9 mouse cellular contexts compared by ENCODE assay signal in the genomic region with DNA sequence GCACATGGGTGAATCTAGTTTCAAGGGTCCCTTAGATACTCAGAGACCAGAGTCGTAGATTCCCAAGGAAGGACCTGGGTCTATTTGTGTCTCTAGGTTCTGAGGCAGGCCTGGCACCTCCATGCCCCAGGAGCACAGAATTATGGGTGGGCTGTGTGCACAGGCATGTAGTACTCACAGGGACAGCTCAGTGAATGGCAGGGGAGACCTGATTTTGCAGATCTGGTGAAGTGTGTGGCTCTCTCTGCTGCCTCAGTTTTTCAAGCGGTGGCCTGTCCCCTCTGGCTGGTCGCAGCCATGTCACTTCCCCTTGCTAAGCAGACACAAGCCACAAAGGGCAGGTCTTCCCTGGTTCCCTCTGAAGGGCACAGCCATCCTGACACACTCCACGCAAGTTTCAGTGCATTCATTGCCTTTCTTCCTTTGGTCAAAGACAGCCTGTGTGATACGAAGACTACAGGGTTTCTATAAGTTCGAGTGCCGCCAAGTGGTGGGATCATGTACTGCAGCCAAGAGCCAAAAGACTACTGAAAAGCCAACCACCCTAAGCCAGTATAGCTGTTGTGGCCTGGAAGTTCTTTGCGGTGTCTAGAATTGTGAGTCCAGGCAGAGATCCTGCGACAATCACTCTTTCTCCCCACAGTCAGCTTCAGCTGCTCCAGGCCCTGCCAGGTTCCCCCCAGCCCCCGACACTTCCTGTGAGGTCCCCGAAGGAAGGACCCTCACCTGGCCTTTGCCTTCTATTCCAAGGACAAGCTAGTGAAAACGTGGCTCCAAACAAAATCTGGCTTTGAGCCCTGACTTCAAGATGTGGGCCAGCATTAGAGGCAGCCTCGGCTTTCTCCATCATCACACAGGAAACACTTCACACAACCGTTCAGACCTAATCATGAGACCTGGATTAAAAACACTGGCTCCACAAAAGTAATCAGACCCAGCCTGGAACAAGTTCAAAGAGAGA. TPM values are rescaled to one million over a fixed set of nuclear protein-coding genes. Genes with fewer than 3 reads are reported as not detected.
A peak's percentile ranks its signal among the peaks of the same experiment; 100 is the strongest.
DNase-seq lines count a peak whose midpoint lies in the region; ATAC-seq lines count a peak whose summit lies in the region.
"Had no signal": no experiment of that assay in that cellular context is flagged by ENCODE, and none has a peak within 500 bp of the region (broad histone marks: within the 10 kb centered on the region; RNA-seq: fewer than 3 reads in every experiment).

No protein-coding gene starts in this region.

- ATAC-seq in heart, embryonic 12.5 days (ENCODE audit: insufficient number of reproducible peaks, low FRiP score): no peak
- peak; percentile 60 for ATAC-seq in forebrain, embryonic 15.5 days (replicated peaks)
- ATAC-seq in hindbrain, embryonic 15.5 days (ENCODE audit: low FRiP score, low read depth): peak; percentile 55; the same call in 1 of the 2 replicates

- H3K9me3 ChIP-seq in heart, embryonic 10.5 days: no peaks in the 10 kb centered on the region
- H3K9me3 ChIP-seq in heart, embryonic 12.5 days (replicated peaks): no peaks in the 10 kb centered on the region
- H3K9me3 ChIP-seq in forebrain, embryonic 15.5 days: no peaks in the 10 kb centered on the region
- H3K9me3 ChIP-seq in hindbrain, embryonic 15.5 days: no peaks in the 10 kb centered on the region
- H3K9me3 ChIP-seq: neural tube, embryonic 13.5 days had no signal

- H3K36me3 ChIP-seq in heart, embryonic 10.5 days: no peaks in the 10 kb centered on the region
- H3K36me3 ChIP-seq in heart, embryonic 12.5 days: no peaks in the 10 kb centered on the region
- H3K36me3 ChIP-seq in forebrain, embryonic 15.5 days: no peaks in the 10 kb centered on the region; the same call in 1 of the 2 replicates
- H3K36me3 ChIP-seq in hindbrain, embryonic 15.5 days: no peaks in the 10 kb centered on the region

- peak; percentile 81 for DNase-seq in heart, embryonic 10.5 days (ENCODE audit: low spot score)
- peak; percentile 84 for DNase-seq in cerebellum, adult 11 months
- DNase-seq in left cerebral cortex, postnatal 36 days (ENCODE audit: low spot score in 2 of 2): peak; percentile 84 to 88
- peak; percentile 60 for DNase-seq in naive thymus-derived CD4-positive, alpha-beta T cell, adult 2 months (ENCODE audit: low read depth)
- peak; percentile 67 for DNase-seq in telencephalon, adult 2 months (ENCODE audit: low read depth, low spot score)

- H3K9ac ChIP-seq in heart, embryonic 12.5 days: no peak overlapping the region
- H3K9ac ChIP-seq in forebrain, embryonic 15.5 days (replicated peaks): no peak overlapping the region
- H3K9ac ChIP-seq in hindbrain, embryonic 15.5 days: no peak overlapping the region
- H3K9ac ChIP-seq: neural tube, embryonic 13.5 days had no signal

- peaks cover 50% of the 10 kb centered on the region for H3K27me3 ChIP-seq in heart, embryonic 10.5 days (ENCODE audit: insufficient read depth, poor library complexity, severe bottlenecking)
- peaks cover 56% of the 10 kb centered on the region for H3K27me3 ChIP-seq in heart, embryonic 12.5 days (replicated peaks)
- H3K27me3 ChIP-seq in forebrain, embryonic 15.5 days: no peaks in the 10 kb centered on the region
- no peaks in the 10 kb centered on the region for H3K27me3 ChIP-seq in hindbrain, embryonic 15.5 days

- intact Hi-C loops in left cerebral cortex, postnatal 36 days (cut with DNase I): loop anchor here (1.0 to 5.0 kb wide), 2 partner anchors 55 to 80 kb away; no protein-coding TSS in a partner anchor

- WGBS in heart, embryonic 10.5 days: 38% methylated on average over 14 of the region's 14 CpGs
- WGBS in heart, embryonic 12.5 days: 34% methylated on average over 14 of the region's 14 CpGs
- WGBS in forebrain, embryonic 15.5 days: 45% methylated on average over 14 of the region's 14 CpGs
- WGBS in hindbrain, embryonic 15.5 days: 42% methylated on average over 14 of the region's 14 CpGs

- H3K4me3 ChIP-seq in heart, embryonic 10.5 days: no peak overlapping the region
- H3K4me3 ChIP-seq in heart, embryonic 12.5 days: no peak overlapping the region
- no peak overlapping the region for H3K4me3 ChIP-seq in forebrain, embryonic 15.5 days
- no peak overlapping the region for H3K4me3 ChIP-seq in hindbrain, embryonic 15.5 days
- H3K4me3 ChIP-seq: neural tube, embryonic 13.5 days had no signal

- H3K27ac ChIP-seq in heart, embryonic 10.5 days: no peak overlapping the region
- no peak overlapping the region for H3K27ac ChIP-seq in heart, embryonic 12.5 days (ENCODE audit: poor library complexity, severe bottlenecking)
- H3K27ac ChIP-seq in forebrain, embryonic 15.5 days (replicated peaks): no peak overlapping the region
- H3K27ac ChIP-seq in hindbrain, embryonic 15.5 days (replicated peaks): no peak overlapping the region
- H3K27ac ChIP-seq: neural tube, embryonic 13.5 days had no signal

- peaks cover 10% of the 10 kb centered on the region for H3K4me1 ChIP-seq in heart, embryonic 10.5 days
- H3K4me1 ChIP-seq in heart, embryonic 12.5 days (replicated peaks): no peaks in the 10 kb centered on the region
- H3K4me1 ChIP-seq in forebrain, embryonic 15.5 days: peaks cover 4% of the 10 kb centered on the region; the same call in 1 of the 2 replicates
- peaks cover 7% of the 10 kb centered on the region; the same call in 1 of the 2 replicates for H3K4me1 ChIP-seq in hindbrain, embryonic 15.5 days (replicated peaks)

- H3K4me2 ChIP-seq in heart, embryonic 12.5 days: no peak overlapping the region
- H3K4me2 ChIP-seq in forebrain, embryonic 15.5 days (replicated peaks): no peak overlapping the region
- H3K4me2 ChIP-seq in hindbrain, embryonic 15.5 days: no peak overlapping the region
- H3K4me2 ChIP-seq: neural tube, embryonic 13.5 days had no signal

RNA-seq across cellular contexts. Expression of a gene that starts 24.9 kb away (rescaled TPM):
- 0.06 and 0.11 TPM in 2 replicates for polyA plus RNA-seq in heart, embryonic 10.5 days (2016; fragmentation: Nextera tagmentation; extraction: Ambion mirVana)
- 0.21 and 0.27 TPM in 2 replicates for polyA plus RNA-seq in heart, embryonic 12.5 days (2016; fragmentation: Nextera tagmentation; extraction: Ambion mirVana)
- 28.6 and 31.5 TPM in 2 replicates for polyA plus RNA-seq in forebrain, embryonic 15.5 days (2015; fragmentation: Nextera tagmentation; extraction: Ambion mirVana)
- 61.7 and 68.4 TPM in 2 replicates for polyA plus RNA-seq in hindbrain, embryonic 15.5 days (2015; fragmentation: Nextera tagmentation; extraction: Ambion mirVana)
- 100 to 1,000 TPM; 122 to 150 TPM for total RNA-seq in left cerebral cortex, postnatal 36 days (2021)

Comparison
In these comparisons a context has a peak if more than half of its experiments do, and no peak if none do; other contexts are left out.
1. RNA of a gene that starts 24.9 kb away (polyA plus RNA-seq): 61.7 to 68.4 TPM in hindbrain, embryonic 15.5 days and 28.6 to 31.5 TPM in forebrain, embryonic 15.5 days; 0.21 to 0.27 TPM in heart, embryonic 12.5 days and 0.06 to 0.11 TPM in heart, embryonic 10.5 days; every median in the first group is over 10 times any median in the second.
2. Peak in every context shown above with its lines, with median percentiles within 50 percentile points of each other: DNase-seq.